Mouse (Mus musculus) stomach, embryonic 16.5 days (tissue): ENCODE measurements around the gene Cdkal1. TPM values are rescaled to one million over a fixed set of nuclear protein-coding genes. Genes with fewer than 3 reads are reported as not detected.

Source experiments
- ATAC-seq: fragments of 200-750 bp; cut with Nextera tagmentation; 2 replicates; pipeline ENCODE4 v1.8.0; 2017; ENCODE audit warnings: moderate number of reproducible peaks, moderate TSS enrichment; ENCODE audit not compliant: insufficient read depth, low FRiP score
- H3K27ac ChIP-seq: fragments of 300-500 bp; sonication (generic); 2 replicates; pipeline ENCODE4 v1.5.1; 2014; ENCODE audit warnings: low read length
- H3K27me3 ChIP-seq: fragments of 300-500 bp; sonication (generic); 2 replicates; pipeline ENCODE4 v1.6.1; 2014; ENCODE audit warnings: low read length, control low read depth, mixed read lengths; ENCODE audit not compliant: control insufficient read depth, insufficient read depth
- H3K36me3 ChIP-seq: fragments of 300-500 bp; sonication (generic); 2 replicates; pipeline ENCODE4 v1.6.1; 2014; ENCODE audit warnings: low read length; ENCODE audit not compliant: control insufficient read depth, insufficient read depth
- H3K4me1 ChIP-seq: fragments of 300-500 bp; sonication (generic); 2 replicates; pipeline ENCODE4 v1.6.1; 2014; ENCODE audit warnings: low read length, control low read depth, mixed read lengths; ENCODE audit not compliant: control insufficient read depth, insufficient read depth
- H3K4me2 ChIP-seq: fragments of 300-500 bp; sonication (generic); 2 replicates; pipeline ENCODE4 v1.6.1; 2014; ENCODE audit warnings: low read depth, low read length, mixed read lengths
- H3K4me3 ChIP-seq: fragments of 300-500 bp; sonication (generic); replicated peaks from 2 replicates; pipeline ENCODE4 v1.5.1; 2014; ENCODE audit warnings: mild to moderate bottlenecking, low read length
- H3K9ac ChIP-seq: fragments of 300-500 bp; sonication (generic); 2 replicates; pipeline ENCODE4 v1.6.1; 2014; ENCODE audit warnings: low read length
- H3K9me3 ChIP-seq: fragments of 300-500 bp; sonication (generic); replicated peaks from 2 replicates; pipeline ENCODE4 v1.6.1; 2016; ENCODE audit warnings: low read length, control low read depth; ENCODE audit not compliant: control insufficient read depth
- WGBS: fragments of 180-500 bp; shearing (Covaris S2); extraction: QIAGEN DNeasy Blood & Tissue Kit; methylation state at CpG from one replicate; pipeline ENCODE4 v1.1.7; 2014; 5-methylcytosine and 5-hydroxymethylcytosine counted together
- polyA plus RNA-seq: library from polyadenylated mRNA; unstranded; fragments of >200 nt; fragmentation: Nextera tagmentation; extraction: Ambion mirVana; gene quantifications from 2 replicates; pipeline ENCODE4 v1.2.1, GENCODE M21; 2015

Gene Cdkal1
- polyA plus RNA-seq, 1 experiment from 2014 or later, result 29.8 TPM

GRCm38 (mm10) chr13:29565710-29566109, 289.8 kb downstream of the Cdkal1 start:
- WGBS, result 77% methylated on average over 5 of the region's 5 CpGs

GRCm38 (mm10) chr13:29559188-29559587, 296.3 kb downstream of the Cdkal1 start:
- Histone ChIP-seq H3K9me3 (no peaks in the 10 kb centered on the region), H3K36me3 (no peaks in the 10 kb centered on the region), H3K4me1 (0 out of 2 replicates have a peak, but pooled peaks cover 3% of the 10 kb centered on the region), H3K9ac (no peak overlapping the region), H3K27me3 (no peaks in the 10 kb centered on the region), H3K4me2 (no peak overlapping the region), H3K4me3 (no peak overlapping the region), H3K27ac (no peak overlapping the region)
- 65% methylated on average over 3 of the region's 3 CpGs for WGBS
- no peak for ATAC-seq

More at GRCm38 (mm10) chr13:29565710-29566109, 289.8 kb downstream of the Cdkal1 start:
- no peak overlapping the region for H3K4me2 ChIP-seq
- H3K9ac ChIP-seq, result no peak overlapping the region
- no peak overlapping the region for H3K27ac ChIP-seq
- no peak for ATAC-seq
- H3K27me3 ChIP-seq, result no peaks in the 10 kb centered on the region
- no peak overlapping the region for H3K4me3 ChIP-seq
- H3K9me3 ChIP-seq, result no peaks in the 10 kb centered on the region
- no peaks in the 10 kb centered on the region for H3K4me1 ChIP-seq
- no peaks in the 10 kb centered on the region for H3K36me3 ChIP-seq

- Histone ChIP-seq H3K9ac (no peak overlapping the region), H3K9me3 (no peaks in the 10 kb centered on the region), H3K27me3 (no peaks in the 10 kb centered on the region), H3K4me3 (no peak overlapping the region), H3K27ac (no peak overlapping the region), H3K4me2 (no peak overlapping the region), H3K4me1 (0 out of 2 replicates have a peak, but pooled peaks cover 3% of the 10 kb centered on the region), H3K36me3 (no peaks in the 10 kb centered on the region)
- no peak for ATAC-seq
- 61% methylated on average over 9 of the region's 9 CpGs for WGBS
Measured at GRCm38 (mm10) chr13:29555160-29555785, 300.2 kb downstream of the Cdkal1 start.

GRCm38 (mm10) chr13:29553792-29554191, 301.7 kb downstream of the Cdkal1 start:
- Histone ChIP-seq H3K9ac (no peak overlapping the region), H3K4me2 (no peak overlapping the region), H3K4me1 (0 out of 2 replicates have a peak, but pooled peaks cover 3% of the 10 kb centered on the region), H3K9me3 (no peaks in the 10 kb centered on the region), H3K27me3 (no peaks in the 10 kb centered on the region), H3K27ac (no peak overlapping the region), H3K4me3 (no peak overlapping the region), H3K36me3 (no peaks in the 10 kb centered on the region)
- no peak for ATAC-seq

- H3K4me2 ChIP-seq, result no peak overlapping the region
- no peak overlapping the region for H3K9ac ChIP-seq
- no peak for ATAC-seq
- WGBS, result 78% methylated on average over 5 of the region's 5 CpGs
- H3K4me3 ChIP-seq, result no peak overlapping the region
- 0 out of 2 replicates have a peak, but pooled peaks cover 3% of the 10 kb centered on the region for H3K4me1 ChIP-seq
- H3K27me3 ChIP-seq, result no peaks in the 10 kb centered on the region
- no peaks in the 10 kb centered on the region for H3K9me3 ChIP-seq
- no peaks in the 10 kb centered on the region for H3K36me3 ChIP-seq
- H3K27ac ChIP-seq, result no peak overlapping the region
Measured at GRCm38 (mm10) chr13:29552322-29552870, 303.1 kb downstream of the Cdkal1 start.

- H3K9me3 ChIP-seq, result no peaks in the 10 kb centered on the region
- 66% methylated on average over 1 of the region's 1 CpGs for WGBS
- H3K4me2 ChIP-seq, result no peak overlapping the region
- 0 out of 2 replicates have a peak, but pooled peaks cover 3% of the 10 kb centered on the region for H3K4me1 ChIP-seq
- no peak overlapping the region for H3K27ac ChIP-seq
- no peak for ATAC-seq
- H3K4me3 ChIP-seq, result no peak overlapping the region
- H3K27me3 ChIP-seq, result no peaks in the 10 kb centered on the region
- H3K9ac ChIP-seq, result no peak overlapping the region
- no peaks in the 10 kb centered on the region for H3K36me3 ChIP-seq
Measured at GRCm38 (mm10) chr13:29550886-29551285, 304.6 kb downstream of the Cdkal1 start.

GRCm38 (mm10) chr13:29550203-29550602, 305.3 kb downstream of the Cdkal1 start:
- Histone ChIP-seq H3K4me3 (no peak overlapping the region), H3K27me3 (no peaks in the 10 kb centered on the region), H3K4me2 (no peak overlapping the region), H3K36me3 (no peaks in the 10 kb centered on the region), H3K9me3 (no peaks in the 10 kb centered on the region), H3K27ac (no peak overlapping the region), H3K9ac (no peak overlapping the region), H3K4me1 (no peaks in the 10 kb centered on the region)
- WGBS, result 89% methylated on average over 6 of the region's 6 CpGs
- no peak for ATAC-seq

- no peak overlapping the region for H3K27ac ChIP-seq
- no peak overlapping the region for H3K9ac ChIP-seq
- no peaks in the 10 kb centered on the region for H3K4me1 ChIP-seq
- H3K9me3 ChIP-seq, result no peaks in the 10 kb centered on the region
- no peak overlapping the region for H3K4me2 ChIP-seq
- H3K27me3 ChIP-seq, result no peaks in the 10 kb centered on the region
- ATAC-seq, result no peak
- no peak overlapping the region for H3K4me3 ChIP-seq
- WGBS, result 52% methylated on average over 2 of the region's 2 CpGs
- no peaks in the 10 kb centered on the region for H3K36me3 ChIP-seq
Measured at GRCm38 (mm10) chr13:29549761-29550160, 305.7 kb downstream of the Cdkal1 start.

- H3K27me3 ChIP-seq, result no peaks in the 10 kb centered on the region
- no peak for ATAC-seq
- no peaks in the 10 kb centered on the region for H3K4me1 ChIP-seq
- H3K4me3 ChIP-seq, result no peak overlapping the region
- no peak overlapping the region for H3K9ac ChIP-seq
- no peak overlapping the region for H3K27ac ChIP-seq
- no peaks in the 10 kb centered on the region for H3K36me3 ChIP-seq
- H3K4me2 ChIP-seq, result no peak overlapping the region
- no peaks in the 10 kb centered on the region for H3K9me3 ChIP-seq
- WGBS, result 50% methylated on average over 1 of the region's 1 CpGs
Measured at GRCm38 (mm10) chr13:29537906-29538305, 317.6 kb downstream of the Cdkal1 start.
